Mouse (Mus musculus): ENCODE results near the gene Gsg1l.

The Gsg1l gene

DNA sequence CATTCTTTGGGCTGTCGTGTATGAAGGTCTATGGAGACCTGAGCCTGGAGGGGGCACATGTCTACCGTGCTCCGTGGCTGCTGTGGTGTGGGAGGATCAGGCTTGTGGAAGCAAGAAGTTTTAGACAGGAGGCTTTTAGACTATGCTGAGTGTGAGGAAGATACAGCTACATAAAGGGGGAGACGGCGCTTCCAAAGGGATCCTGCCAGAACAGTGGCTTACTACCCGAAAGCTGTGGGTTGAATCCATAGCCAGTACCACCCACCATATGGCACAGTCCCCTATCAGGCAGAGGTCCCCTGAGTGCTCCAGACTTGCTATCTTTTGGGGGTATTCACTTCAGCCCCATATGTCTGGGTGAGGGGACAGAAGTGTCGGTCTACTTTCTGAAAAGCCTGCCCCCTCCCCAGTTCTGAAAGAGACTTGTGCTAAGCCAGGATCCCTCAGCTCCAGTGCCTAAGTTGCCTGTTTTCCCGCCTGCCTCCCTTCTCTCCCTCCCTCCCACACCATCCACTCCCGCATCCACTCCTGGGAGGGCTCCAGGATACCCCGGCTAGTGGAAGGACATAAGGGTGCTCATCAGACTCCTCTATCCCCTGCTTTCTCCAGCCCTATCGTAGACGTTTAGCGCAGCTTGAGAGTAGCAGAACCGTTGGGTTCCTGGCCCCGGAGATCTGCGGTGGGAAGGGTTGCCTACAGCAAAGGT is 1.1 kb downstream of the Gsg1l start:
- no peak for DNase-seq (ENCODE audit: low read depth, low spot score)

DNA sequence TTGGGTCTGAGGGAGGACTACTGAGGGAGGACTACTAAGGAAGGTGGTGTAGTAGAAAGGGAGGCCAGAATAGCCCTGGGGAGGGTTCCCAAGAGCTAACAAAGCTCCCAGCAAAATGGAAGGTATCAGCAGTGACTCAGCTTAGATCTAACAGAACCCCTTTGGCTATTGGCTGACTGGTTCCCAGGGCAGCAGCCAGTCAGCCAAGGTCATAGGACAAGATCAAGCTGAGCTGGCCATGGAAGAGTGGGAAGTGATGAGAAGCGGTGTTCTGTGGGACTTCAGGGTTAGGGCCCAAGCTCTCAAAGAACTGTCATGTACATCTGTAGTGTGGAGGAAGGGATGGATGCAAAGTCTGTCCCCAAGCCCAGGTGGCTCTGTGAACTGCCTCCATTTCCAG is 5.3 kb downstream of the Gsg1l start:
- DNase-seq (ENCODE audit: low read depth, low spot score) = no peak

DNA sequence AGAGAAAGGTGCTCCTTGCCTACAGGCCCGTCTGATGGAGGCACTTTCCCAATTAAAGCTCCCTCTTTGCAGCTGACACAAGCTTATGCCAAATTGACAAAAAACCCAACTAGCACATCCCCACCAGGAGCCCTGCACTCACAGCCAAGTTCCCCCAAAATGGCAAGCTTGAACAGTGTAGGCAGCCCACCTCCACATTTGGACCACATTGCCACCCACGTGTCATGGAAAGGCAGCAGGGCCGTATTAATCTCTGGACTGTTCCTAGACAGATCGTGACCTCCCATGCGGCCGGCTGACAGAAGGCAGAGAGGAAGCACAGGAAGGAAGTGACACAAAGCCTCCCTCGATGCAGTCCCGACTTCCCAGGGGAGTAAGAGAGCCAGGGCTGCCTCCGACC is 7.2 kb downstream of the Gsg1l start:
- DNase-seq (ENCODE audit: low read depth, low spot score) = no peak

DNA sequence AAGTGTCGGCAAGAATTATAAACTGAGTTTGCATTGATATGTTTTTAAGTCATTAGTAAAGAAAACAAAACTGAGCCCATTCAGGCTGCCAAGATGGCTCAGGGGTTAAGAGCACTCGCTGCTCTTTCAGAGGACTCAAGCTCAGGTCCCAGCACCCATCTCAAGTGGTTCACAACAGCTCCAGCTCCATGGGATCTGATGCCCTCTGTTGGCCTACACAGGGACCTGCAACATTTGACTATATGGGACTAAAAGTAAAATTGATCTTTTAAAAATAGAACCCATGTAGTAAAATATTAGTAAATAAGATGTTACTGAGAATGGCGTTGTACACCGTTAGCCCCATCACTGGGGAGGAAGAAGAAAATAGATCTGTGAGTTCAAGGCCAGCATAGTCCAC is 11.9 kb downstream of the Gsg1l start:
- DNase-seq (ENCODE audit: low read depth, low spot score) = no peak

DNA sequence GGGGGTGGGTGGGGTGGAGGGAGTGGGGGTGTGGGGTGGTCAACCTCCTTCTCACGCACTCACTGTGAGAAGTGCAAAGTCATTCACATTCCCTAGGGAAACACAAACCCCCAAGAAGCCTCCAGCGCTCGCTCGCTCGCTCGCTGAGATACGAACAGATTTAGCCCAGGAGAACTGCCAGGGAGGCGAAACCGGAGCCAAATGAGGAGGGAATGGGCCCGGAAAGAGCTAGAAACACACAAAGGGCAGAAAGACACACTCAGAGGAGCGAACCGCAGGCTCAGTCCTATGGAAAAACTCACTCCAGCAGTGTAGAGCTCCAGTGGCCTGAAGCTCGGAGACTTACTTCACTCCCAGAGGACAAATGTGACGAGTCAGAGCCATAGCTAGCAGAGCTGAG is 15.4 kb downstream of the Gsg1l start:
- peak; percentile 56 for DNase-seq (ENCODE audit: low read depth, low spot score)

DNA sequence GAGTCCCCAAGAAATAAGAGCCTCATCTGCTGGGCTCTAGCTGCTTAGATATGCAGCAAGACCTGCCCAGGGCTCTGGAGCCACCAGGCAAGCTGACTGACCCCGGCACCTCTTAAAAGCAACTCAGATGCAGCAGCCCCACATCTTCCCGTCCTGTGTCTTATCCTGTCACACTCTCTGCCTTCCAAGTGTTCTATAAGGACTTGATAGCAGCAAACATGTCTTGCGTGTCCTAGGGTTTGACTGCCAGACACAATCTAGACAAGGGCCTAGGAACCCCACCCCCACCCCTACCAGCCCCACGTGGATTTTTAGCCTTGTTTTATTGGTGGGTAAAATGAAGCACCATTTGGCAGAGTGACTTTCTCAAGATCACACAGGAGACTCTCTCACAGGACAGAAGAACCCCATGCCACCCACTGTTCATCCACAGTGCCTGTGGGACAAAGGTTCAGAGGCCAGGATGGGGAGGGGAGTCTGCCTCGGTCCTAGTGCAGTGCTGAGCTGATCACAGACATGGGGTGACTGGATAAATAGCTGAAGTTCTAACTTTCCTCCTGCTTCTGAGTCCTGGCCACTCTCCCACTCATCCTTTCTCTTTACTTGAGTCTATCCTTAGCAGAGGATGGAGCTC is 16.9 kb downstream of the Gsg1l start:
- no peak for DNase-seq (ENCODE audit: low read depth, low spot score)

DNA sequence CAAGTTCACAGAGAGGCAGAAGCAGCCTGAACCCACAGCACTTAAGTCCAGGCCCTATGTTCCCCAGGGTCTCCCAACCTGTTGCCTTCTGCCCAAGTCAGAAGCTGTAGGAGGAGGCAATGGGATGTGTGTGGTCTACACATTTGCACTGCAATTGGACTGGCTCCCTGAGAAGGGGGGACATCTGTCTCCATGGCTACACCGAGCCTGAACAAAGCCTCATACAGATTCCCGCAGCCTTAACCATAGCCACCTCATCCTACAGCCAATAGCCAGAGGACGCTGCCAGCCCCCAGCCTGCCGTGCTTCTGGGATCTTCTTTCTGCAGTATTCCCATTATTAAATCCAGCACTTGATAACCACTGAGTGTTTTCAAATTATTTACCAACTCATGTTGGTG is 20.0 kb downstream of the Gsg1l start:
- DNase-seq (ENCODE audit: low read depth, low spot score) = no peak

DNA sequence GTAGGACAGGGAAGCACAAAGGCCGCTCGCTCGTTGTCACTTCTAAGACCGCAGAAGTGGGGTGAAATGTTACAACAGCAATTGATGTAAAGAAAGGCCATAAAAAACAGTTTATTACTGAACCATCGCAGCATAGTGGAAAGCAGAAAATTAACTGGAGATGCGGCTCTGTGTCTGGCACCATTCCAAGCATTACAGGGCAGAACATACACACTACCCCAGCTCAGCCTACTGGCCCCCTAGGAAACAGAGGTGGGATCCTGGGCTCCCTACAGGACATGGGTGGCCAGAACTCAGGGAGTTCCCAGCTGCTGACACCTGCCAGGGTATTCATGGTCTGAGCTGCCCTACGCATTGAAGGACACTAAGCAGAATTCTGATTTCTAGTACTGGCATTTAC is 23.3 kb downstream of the Gsg1l start:
- DNase-seq (ENCODE audit: low read depth, low spot score) = no peak

DNA sequence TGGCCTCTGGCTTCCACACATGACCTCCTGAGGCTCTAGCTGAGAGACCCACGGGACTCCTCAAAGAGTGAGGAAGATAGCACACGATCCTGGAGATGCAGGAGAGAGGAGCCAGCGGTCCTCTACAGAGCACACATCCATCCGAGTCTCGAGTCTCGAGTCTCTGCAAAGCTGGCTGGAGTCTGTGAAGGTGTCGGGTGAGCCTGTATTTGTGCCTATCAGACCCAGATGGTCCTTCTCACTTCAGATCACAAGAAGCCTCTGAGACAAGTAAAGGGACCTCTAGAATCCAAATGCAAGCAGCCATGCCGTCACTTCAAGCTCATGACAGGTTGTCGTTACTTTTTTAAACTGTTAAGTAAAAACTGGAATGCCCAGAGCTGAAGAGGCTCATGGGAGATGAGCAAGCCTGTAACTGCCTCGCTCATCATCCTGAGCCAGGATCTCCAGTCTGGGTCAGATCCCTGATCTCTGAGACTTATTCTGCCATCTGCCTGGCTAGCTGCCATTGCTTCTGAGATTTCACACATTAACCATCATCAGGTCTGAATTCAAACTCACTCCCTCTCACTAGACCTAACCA is 24.8 kb downstream of the Gsg1l start:
- DNase-seq (ENCODE audit: low read depth, low spot score) = no peak

DNA sequence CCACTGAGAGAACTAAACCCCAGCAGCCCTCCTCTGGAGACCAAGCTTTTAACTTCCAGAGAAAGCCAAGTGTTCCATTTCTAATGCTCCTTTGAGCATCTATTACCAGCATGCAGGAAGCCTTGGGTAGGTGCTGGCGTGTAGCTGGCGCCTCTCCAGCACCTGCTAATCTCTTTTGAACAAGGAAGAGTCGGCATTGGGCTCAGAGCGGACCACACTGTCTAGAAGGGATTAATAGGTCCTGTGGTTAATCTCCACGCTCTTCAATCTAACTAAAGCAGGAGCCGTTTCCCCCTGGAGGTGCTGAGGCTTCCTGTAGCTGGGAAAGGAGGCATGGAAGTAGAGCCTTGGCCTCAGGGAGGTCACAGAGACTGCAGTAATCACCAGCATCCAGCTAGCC is 27.6 kb downstream of the Gsg1l start:
- DNase-seq (ENCODE audit: low read depth, low spot score) = no peak

DNA sequence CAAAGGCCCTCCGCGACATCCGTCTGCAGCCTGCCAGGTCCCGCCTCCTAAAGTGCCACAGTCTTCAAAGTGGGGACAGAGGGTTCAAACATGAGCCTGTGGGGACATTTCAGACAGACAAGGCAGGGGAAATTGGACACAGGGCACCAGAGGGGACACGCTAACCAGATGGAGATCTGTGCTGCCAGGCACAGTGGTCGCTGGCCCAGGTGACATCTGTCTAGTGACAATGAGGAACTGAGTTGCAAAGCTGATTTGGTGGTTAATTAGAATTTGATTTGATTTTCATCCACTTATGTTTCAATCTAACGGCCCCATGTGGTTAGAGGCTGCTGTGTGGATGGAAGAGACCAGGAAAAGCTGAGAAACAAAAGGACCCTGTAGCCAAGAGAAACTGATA is 28.6 kb downstream of the Gsg1l start:
- no peak for DNase-seq (ENCODE audit: low read depth, low spot score)

DNA sequence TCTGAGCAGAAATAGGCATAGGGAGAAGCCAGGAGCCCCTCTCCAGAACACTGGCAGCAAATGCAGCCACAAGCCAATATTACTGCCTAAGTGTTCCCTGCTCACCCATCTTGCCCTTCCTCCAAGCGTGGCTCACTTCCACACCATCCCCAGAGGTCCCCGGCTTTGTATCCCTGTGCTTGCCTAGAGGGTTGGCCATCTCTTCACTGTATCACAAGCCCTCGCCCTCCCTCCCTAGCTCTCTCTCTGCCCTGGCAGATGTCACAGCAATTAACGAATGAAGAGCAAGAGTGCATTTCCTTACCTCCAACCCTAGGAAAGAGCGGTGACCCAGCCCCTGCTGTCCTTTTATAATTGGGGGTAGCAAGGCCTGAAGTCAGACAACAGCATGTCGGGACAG is 30.3 kb downstream of the Gsg1l start:
- DNase-seq (ENCODE audit: low read depth, low spot score) = no peak

DNA sequence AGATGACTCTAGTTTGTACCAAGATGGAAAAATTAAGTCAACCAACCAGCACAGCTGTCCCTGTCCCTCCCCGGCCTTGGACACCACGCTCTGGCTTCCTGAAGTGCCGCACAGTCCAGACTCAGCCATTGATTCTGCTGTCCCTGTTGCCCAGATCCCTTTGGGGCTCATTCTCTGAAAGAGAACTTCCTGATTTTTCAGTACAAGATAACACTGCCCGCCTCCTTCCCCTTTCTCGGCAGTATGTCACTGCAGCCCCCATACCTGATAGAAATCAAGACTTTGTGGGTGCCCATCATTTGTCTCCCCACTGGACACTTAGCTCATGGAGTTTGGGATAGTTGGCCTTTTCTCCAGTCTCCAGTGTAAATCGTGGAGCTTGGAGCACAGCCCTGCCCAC is 37.1 kb downstream of the Gsg1l start:
- no peak for DNase-seq (ENCODE audit: low read depth, low spot score)

DNA sequence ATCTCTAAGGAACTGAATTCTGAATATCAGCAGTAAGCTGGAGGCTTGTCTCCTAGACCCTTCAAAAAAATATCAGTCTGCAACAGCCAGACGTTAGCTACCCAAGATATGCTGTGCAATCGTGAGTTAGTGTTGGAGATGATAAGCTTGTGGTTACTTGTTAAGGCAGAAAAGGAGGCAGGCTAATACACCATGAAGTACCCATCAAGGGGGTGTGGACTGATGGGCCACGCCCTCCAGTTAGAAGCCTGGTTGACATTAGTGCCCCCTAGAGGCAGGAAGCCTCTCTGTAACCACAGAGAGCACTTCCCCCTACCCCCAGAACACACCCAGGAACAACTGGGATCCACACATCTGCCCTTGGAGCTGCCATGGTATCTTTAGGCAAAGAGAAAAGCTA is 39.9 kb downstream of the Gsg1l start:
- DNase-seq (ENCODE audit: low read depth, low spot score) = no peak

DNA sequence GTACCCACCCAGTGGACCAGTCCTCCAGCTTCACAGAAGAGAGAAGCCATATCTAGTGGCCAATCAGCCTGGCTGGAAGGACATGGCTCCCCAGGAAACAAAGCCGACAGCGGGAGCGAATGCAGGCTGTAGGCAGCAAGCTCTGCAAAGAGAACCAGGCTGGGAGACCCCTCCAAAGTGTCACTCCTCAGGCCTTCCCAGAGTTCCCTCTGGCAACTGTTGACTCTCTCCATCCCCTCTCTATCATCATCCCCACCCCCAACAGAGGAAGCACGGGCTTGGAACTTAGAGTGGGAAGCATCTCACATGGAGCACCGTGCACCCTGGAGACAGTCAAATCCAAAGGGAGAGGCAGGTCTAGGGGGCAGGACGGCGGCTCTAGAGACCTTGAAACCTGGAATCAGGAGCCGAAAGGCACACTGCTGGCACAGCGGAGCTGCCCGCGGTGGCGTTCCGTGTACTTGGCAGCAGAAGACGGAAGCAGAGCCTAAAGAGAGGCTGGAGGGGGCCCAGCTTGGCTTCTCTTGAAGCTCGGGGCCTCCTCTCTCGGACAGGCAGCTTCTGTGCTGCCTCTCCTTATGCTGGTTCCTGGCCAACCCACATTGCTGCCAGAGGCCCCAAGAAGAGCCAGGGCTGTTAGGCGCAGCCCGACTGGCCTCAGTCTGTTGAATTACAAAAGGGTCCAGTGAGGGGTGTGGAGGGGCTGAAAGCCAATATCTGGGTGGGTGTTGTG is 41.3 kb downstream of the Gsg1l start:
- peak; percentile 69 for DNase-seq (ENCODE audit: low read depth, low spot score)

DNA sequence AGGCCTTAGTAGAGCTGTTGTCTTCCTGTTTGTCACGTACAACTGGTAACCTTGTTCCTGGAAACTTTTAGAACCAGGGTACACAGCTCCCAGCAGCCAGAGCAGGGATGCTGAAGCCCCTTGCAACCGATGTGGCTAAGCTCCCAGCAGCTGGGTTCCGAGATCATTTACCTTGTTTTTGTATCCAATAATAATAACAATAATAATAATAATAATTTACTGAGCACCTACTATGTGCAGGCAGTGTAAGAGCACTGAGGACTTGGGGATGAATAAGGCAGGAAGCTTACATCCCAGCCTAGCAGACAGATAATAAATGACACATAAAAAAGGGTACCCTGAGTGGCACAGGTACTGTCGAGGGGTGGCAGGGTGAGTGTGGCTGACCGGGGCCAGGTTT is 42.4 kb downstream of the Gsg1l start:
- DNase-seq (ENCODE audit: low read depth, low spot score) = no peak

DNA sequence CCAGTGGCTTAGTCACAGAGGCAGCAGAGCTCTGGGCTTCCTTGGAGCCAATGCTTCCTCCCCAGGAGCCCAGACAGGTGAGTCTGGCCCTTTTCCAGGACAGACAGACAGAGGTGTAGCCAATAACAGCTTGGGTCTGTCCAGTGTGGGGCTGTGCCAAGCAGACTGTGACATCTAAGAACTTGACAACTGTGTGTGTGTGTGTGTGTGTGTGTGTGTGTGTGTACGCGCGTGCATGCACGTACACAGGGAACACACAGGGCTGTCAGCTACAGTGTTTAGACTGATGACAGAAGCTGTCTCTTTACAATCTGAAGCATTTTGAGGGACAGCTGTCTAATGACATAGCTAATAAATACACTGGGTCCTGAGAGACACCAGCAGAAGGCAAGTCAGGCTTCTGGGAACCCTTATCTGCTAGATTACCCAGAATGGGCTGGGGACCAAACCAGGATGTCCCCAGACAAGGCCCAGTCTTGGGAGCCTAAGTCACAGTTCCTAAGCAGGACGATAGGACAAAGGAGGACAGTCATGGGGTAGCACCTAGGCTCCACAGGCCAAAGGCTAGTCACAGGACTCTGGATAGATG is 42.9 kb downstream of the Gsg1l start:
- DNase-seq (ENCODE audit: low read depth, low spot score) = no peak

DNA sequence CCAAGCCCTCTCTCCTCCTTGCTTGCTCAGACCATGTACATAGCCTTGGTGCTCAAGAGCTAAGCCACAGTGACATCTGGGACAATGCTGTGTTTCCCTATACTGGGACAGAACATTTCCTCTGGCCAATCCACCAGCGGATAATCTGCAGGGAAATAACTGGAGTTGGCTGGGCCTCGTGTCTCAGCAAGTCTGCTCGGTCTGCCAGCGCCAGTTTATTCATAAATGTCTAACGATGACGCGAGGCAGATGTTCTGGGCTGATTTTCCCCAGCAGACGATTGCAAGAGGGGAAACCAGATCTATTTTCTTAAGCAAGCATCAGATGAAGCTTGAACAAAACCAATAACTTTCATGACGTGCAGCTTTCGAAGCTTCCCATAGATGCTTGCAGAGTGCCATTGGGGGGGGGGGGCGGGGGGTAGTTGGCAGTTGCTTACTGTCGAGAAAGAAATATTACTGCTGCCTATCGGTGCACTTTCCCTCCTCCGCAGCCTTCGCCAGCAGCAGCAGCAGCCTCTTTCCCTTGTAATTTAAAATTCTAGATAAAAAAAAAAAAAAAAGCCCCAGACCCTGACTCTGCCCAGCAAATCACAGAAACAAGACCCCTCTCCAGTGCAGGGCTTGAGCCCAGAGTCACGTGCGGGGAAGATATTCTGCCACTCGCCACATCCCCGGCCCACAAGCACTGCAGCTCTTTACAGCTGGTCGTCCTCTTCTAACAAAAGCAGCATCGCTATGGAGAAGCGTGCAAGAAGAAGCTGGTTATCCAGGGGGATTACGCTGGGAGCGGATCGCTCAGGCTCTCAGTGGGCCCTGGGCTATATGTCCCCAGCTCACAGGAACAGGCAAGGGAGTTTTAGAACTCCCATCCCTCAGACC is 43.6 kb downstream of the Gsg1l start:
- no peak for DNase-seq (ENCODE audit: low read depth, low spot score)

DNA sequence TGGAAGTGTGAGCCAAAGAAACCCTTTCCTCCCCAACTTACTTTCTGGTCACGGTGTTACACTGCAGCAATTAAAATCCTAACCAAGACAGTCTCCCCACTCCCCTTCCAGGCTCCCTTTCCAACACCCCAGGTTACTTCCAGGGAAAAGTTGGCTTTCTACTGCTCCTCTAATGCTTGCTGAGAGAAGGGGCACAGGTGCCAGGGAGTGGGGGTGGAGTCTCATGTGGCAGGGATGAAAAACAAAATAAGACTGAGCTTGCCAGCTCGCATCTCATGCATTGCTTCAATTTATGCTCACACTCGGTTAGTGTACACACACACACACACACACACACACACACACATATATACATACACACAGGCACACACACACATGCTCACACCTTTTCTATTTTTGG is 46.9 kb downstream of the Gsg1l start:
- no peak for DNase-seq (ENCODE audit: low read depth, low spot score)

DNA sequence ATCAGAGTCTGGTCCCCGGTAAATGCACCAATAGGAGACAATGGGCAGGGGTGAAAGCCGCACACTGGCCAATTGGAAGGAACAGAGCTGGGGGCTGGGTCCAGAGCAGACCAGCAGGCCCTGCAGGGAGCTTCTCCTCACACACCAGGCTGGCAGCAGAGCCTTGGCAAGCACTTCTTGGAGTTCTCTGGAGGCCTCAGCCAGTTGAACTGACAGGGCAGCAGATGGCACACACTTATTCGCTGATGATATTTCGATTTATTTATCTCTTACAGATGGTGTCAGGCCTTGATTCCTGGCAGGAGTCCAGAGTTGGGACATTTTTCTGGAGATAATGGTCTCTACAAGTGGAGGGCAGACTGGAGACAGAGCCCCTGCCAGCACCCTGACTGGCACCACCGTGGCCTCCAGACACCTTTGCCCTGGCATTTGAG is 49.4 kb downstream of the Gsg1l start:
- no peak for DNase-seq (ENCODE audit: low read depth, low spot score)

DNA sequence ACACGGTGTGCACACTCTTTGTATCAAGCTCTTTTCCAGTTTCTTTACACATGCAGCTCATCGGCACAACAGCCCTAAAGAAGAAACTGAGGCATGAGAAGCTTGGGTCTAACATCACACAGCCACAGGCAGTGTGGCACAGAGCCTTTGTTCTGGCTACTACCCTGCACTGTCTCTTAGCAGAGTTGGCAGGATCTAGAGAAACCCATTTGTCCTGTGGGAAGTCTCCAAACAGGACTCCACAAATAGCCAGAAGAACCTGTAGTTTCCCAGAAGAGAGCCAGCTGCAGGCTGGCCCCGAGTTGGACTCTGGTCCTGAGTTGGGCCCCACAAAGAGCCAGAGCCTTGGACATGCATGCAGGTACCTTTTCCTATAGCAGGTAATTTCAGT is 49.9 kb downstream of the Gsg1l start:
- no peak for DNase-seq (ENCODE audit: low read depth, low spot score)
